Mouse (Mus musculus): ENCODE measurements around the gene Ctdsp2.

DNA sequence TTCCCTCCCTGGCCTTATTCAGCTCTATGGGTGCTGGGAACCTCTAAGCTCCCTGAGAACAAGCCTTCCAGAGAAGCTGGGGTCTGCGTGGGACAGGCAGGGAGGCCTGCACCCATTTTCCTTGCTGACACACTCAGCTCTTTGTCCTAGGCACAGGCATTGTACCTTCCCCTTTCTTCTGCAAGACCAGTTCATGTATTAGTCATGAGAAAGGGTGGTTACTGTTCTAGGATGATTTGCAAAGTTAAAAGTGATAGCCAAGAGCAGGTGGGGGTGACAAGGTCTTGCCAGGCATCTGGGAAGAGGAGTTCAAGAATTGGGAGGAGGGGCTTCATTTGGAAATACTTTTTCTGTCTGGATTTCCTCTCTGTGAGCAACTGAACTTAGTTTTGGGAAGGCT is 23.5 kb downstream of the Ctdsp2 start:
- no peak for TF ChIP-seq CTCF (IDR thresholded peaks at IDR 0.05; ENCODE audit: low read depth)
- no peak for TF ChIP-seq EP300 (IDR thresholded peaks at IDR 0.05; ENCODE audit: low read depth)
